Mouse (Mus musculus): ENCODE measurements at regions not wholly inside any gene's neighbourhood (a gene's known extent, or its start where the extent isn't known, plus 50 kb on each side); places are given as distances from the start of the nearest gene placed in this dataset.
A peak's percentile ranks its signal among the peaks of the same experiment; 100 is the strongest.
"Not testable (repeated sequence)": the region's sequence is repeated elsewhere in the genome, so short reads cannot be mapped to it uniquely, and the experiment has no call there.

GRCm38 (mm10) chr10:119146342-119146741 lies 93.5 kb downstream of the Cand1 start:
- no peak for DNase-seq

- no peak for DNase-seq
Measured at GRCm38 (mm10) chr10:119142866-119143265, 97.0 kb downstream of the Cand1 start.

GRCm38 (mm10) chr10:119142307-119142706 lies 97.5 kb downstream of the Cand1 start:
- DNase-seq: no peak

- DNase-seq: no peak
Measured at GRCm38 (mm10) chr10:119138237-119138636, 101.6 kb downstream of the Cand1 start.

GRCm38 (mm10) chr10:119135489-119135924 lies 104.3 kb downstream of the Cand1 start:
- no peak for DNase-seq

- DNase-seq: no peak
Measured at GRCm38 (mm10) chr10:119134797-119135488, 104.9 kb downstream of the Cand1 start.

GRCm38 (mm10) chr10:119131977-119132376 lies 107.9 kb downstream of the Cand1 start:
- DNase-seq: no peak

- DNase-seq: no peak
Measured at GRCm38 (mm10) chr10:119130676-119131075, 109.2 kb downstream of the Cand1 start.

GRCm38 (mm10) chr10:119128035-119128434 lies 111.8 kb downstream of the Cand1 start:
- no peak for DNase-seq

- no peak for DNase-seq
Measured at GRCm38 (mm10) chr10:119123517-119123916, 116.3 kb downstream of the Cand1 start.

- DNase-seq: no peak
Measured at GRCm38 (mm10) chr10:119122347-119122746, 117.5 kb downstream of the Cand1 start.

GRCm38 (mm10) chr10:119121575-119121974 lies 118.3 kb downstream of the Cand1 start:
- DNase-seq: no peak

- no peak for DNase-seq
Measured at GRCm38 (mm10) chr10:119116843-119117390, 122.9 kb downstream of the Cand1 start.

- not testable (repeated sequence) for DNase-seq
Measured at GRCm38 (mm10) chr10:119115200-119115599, 124.7 kb downstream of the Cand1 start.

- peak; percentile 15 for DNase-seq
Measured at GRCm38 (mm10) chr10:119114653-119115052, 125.2 kb downstream of the Cand1 start.

- DNase-seq: no peak
Measured at GRCm38 (mm10) chr10:119111886-119112285, 128.0 kb downstream of the Cand1 start.

GRCm38 (mm10) chr10:119111409-119111808 lies 128.4 kb downstream of the Cand1 start:
- no peak for DNase-seq

- DNase-seq: no peak
Measured at GRCm38 (mm10) chr10:119110614-119111013, 129.2 kb downstream of the Cand1 start.

GRCm38 (mm10) chr10:119109207-119109606 lies 130.6 kb downstream of the Cand1 start:
- no peak for DNase-seq

GRCm38 (mm10) chr10:119107728-119108127 lies 132.1 kb downstream of the Cand1 start:
- no peak for DNase-seq

- no peak for DNase-seq
Measured at GRCm38 (mm10) chr10:119106105-119106504, 133.8 kb downstream of the Cand1 start.

GRCm38 (mm10) chr10:119105279-119105881 lies 134.5 kb downstream of the Cand1 start:
- no peak for DNase-seq

GRCm38 (mm10) chr10:119100511-119100910 lies 139.3 kb downstream of the Cand1 start:
- DNase-seq: no peak

- DNase-seq: no peak
Measured at GRCm38 (mm10) chr10:119099092-119099792, 140.6 kb downstream of the Cand1 start.
